Mouse (Mus musculus): ENCODE data around the gene Gm5426.

DNA sequence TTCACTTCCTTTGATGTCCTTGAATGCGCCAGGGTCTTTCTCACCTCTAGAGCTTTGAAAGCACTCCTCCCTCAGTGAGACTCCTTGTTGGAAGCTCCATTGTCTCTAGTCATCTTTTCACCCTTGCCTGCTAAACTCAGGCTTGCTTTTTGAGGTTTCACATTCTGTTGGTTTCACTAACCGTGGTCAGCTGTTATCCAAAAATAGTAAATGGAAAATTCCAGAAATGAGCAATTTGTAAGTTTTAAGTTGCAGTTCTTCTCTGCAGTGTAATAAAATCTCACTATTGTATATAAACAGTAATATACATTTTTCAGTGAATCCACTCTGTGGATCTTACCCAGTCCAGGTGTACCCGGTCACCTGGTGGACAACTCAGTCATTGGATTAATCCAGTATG is 21.1 kb upstream of the Gm5426 start:
- no peak for TF ChIP-seq POLR2A (IDR thresholded peaks at IDR 0.05; ENCODE audit: extremely low read depth, insufficient read depth, low read length)
- no peak for TF ChIP-seq CTCF (IDR thresholded peaks at IDR 0.05; ENCODE audit: extremely low read depth, insufficient read depth, low read length)
